Mouse (Mus musculus): ENCODE results near the gene Prr13. TPM values are rescaled to one million over a fixed set of nuclear protein-coding genes. Genes with fewer than 3 reads are reported as not detected.

Prr13 gene
- total and polyA plus RNA-seq, 3 experiments, result 78.6 to 254 (median 86.0) TPM

DNA sequence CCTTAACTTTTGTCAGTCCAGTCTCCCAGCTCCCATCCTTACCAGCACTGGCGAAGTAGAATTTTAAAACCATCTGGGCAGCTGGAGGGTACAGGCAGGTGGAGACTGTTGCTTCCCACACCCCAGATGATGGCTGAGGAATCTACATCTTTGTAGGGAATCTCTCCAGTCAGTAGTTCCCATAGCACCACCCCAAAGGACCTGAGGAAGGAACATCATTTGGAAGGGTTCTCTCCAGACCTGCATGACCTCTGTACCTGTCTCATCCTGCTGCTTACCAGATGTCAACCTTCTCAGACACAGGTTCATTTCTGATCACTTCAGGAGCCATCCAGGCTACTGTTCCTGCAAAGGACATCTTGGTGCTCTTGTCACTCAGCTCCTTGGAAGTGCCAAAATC, 44.6 kb downstream of the Prr13 start, which contains the start of gene Gm10337:
Gene Gm10337 (plus strand): TSS at position 276 of the 400 bp plus-strand sequence.
- no peak for DNase-seq (ENCODE audit: low spot score)
- TF ChIP-seq GATA1 (IDR thresholded peaks at IDR 0.05; ENCODE audit: borderline replicate concordance, low read length) (no peak), TAL1 (conservative IDR thresholded peaks at IDR 0.05; ENCODE audit: low read depth, low read length) (no peak), POLR2AphosphoS5 (IDR thresholded peaks at IDR 0.05; ENCODE audit: insufficient replicate concordance, low read depth, low read length) (no peak)
- Histone ChIP-seq H3K36me3 (replicated peaks) (peaks cover 77% of the 10 kb centered on the region), H3K27me3 (ENCODE audit: insufficient read depth, low read length) (no peaks in the 10 kb centered on the region), H3K4me1 (ENCODE audit: insufficient read depth, low read depth, low read length) (peaks cover 35% of the 10 kb centered on the region), H3K9me3 (replicated peaks) (no peaks in the 10 kb centered on the region), H3K4me3 (ENCODE audit: low read depth, low read length) (no peak within 1 kb of the TSS)
- ATAC-seq (ENCODE audit: extremely low read depth, insufficient number of reproducible peaks, low FRiP score, poor library complexity, severe bottlenecking), result no peak

DNA sequence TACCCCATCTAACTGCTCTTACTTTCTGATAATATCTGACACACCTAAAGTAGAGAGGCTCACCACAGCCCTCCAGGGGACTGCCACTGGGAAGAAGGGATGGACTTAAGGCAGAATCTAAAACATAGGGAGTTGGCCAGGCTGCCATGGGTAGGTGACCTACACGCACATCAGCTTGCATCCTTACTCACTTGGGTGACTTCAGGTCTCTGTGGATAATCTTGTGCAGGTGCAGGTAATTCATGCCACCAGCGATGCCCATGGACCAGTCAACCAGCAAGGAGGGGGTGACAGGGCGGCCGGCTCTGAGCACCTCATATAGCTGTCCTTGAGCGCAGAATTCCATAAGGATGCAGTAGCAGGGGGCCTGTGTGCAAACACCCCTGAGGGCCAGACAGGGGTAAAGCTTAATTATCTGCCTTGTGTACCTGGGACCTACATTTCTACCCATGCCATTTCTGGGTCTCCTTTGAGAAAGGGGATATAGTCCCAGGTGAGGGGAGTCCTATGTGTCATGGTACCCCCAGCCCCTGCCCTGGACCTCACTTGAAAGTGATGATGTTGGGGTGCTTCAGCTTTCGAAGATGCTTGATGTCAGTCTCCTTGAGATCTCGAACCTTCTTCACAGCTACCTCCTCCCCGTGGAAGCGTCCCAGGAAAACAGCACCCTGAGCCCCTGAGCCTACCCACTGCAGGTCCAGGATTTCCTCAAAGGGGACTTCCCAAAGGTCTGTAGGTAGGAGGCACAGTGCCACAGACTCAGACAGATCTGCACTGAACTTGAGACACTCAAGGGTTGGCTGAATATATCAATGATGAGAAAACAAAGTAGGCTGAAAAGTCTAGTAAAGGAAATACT, 45.3 kb downstream of the Prr13 start:
- DNase-seq (ENCODE audit: low spot score) (no peak), ATAC-seq (ENCODE audit: extremely low read depth, insufficient number of reproducible peaks, low FRiP score, poor library complexity, severe bottlenecking) (no peak)
- Histone ChIP-seq H3K27me3 (ENCODE audit: insufficient read depth, low read length) (no peaks in the 10 kb centered on the region), H3K9me3 (replicated peaks) (no peaks in the 10 kb centered on the region), H3K4me3 (ENCODE audit: low read depth, low read length) (no peak overlapping the region), H3K4me1 (ENCODE audit: insufficient read depth, low read depth, low read length) (peaks cover 33% of the 10 kb centered on the region), H3K36me3 (replicated peaks) (peaks cover 72% of the 10 kb centered on the region)
- no peak for TF ChIP-seq TAL1 (conservative IDR thresholded peaks at IDR 0.05; ENCODE audit: low read depth, low read length)
- TF ChIP-seq POLR2AphosphoS5 (IDR thresholded peaks at IDR 0.05; ENCODE audit: insufficient replicate concordance, low read depth, low read length), result no peak
- no peak for TF ChIP-seq CTCF (IDR thresholded peaks at IDR 0.05; ENCODE audit: low read depth, low read length)
- no peak for TF ChIP-seq GATA2 (IDR thresholded peaks at IDR 0.05; ENCODE audit: borderline replicate concordance, low read depth, low read length)
- TF ChIP-seq GATA1 (IDR thresholded peaks at IDR 0.05; ENCODE audit: borderline replicate concordance, low read length), result no peak

DNA sequence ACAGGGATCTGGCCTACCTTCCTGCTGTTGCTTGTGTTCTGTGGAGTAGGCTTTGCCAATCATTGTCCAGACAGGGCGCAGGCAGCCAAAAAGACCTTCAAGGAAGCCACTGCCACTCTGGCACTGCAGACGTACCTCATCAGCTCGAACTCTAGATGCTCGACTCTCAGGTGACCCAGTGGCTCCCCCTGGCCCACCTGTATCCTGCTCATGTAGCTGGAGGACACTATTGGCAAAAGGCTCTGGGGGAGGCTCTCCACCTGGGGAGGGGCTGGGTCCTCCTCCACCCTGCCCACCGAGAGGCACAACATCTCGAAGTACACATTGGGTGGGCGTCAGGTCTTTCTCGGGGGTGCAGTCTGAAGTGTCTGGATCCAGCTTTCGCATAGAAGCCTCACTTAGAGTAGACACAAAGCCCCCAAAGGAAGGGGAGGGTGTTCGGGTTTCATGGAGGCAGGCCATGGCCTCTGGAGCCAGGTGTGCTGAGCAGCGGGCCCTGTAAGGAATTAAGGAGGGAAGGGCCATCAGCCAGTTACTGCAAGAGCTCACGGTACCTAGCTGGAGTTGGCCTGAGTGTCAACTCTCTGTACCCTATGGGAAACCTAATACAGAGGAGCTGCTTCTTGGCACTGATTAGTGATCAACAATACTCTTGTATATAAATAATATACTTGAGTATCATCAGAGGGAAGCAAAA, 46.4 kb downstream of the Prr13 start:
- Histone ChIP-seq H3K9me3 (replicated peaks) (no peaks in the 10 kb centered on the region), H3K27me3 (ENCODE audit: insufficient read depth, low read length) (0 out of 2 replicates have a peak, but pooled peaks cover 2% of the 10 kb centered on the region), H3K4me3 (ENCODE audit: low read depth, low read length) (no peak overlapping the region), H3K36me3 (replicated peaks) (peaks cover 61% of the 10 kb centered on the region), H3K4me1 (ENCODE audit: insufficient read depth, low read depth, low read length) (peaks cover 42% of the 10 kb centered on the region)
- no peak for ATAC-seq (ENCODE audit: extremely low read depth, insufficient number of reproducible peaks, low FRiP score, poor library complexity, severe bottlenecking)
- no peak for DNase-seq (ENCODE audit: low spot score)
- TF ChIP-seq POLR2AphosphoS5 (IDR thresholded peaks at IDR 0.05; ENCODE audit: insufficient replicate concordance, low read depth, low read length) (no peak), TAL1 (conservative IDR thresholded peaks at IDR 0.05; ENCODE audit: low read depth, low read length) (no peak), GATA2 (IDR thresholded peaks at IDR 0.05; ENCODE audit: borderline replicate concordance, low read depth, low read length) (no peak), CTCF (IDR thresholded peaks at IDR 0.05; ENCODE audit: low read depth, low read length) (no peak), GATA1 (IDR thresholded peaks at IDR 0.05; ENCODE audit: borderline replicate concordance, low read length) (no peak)

DNA sequence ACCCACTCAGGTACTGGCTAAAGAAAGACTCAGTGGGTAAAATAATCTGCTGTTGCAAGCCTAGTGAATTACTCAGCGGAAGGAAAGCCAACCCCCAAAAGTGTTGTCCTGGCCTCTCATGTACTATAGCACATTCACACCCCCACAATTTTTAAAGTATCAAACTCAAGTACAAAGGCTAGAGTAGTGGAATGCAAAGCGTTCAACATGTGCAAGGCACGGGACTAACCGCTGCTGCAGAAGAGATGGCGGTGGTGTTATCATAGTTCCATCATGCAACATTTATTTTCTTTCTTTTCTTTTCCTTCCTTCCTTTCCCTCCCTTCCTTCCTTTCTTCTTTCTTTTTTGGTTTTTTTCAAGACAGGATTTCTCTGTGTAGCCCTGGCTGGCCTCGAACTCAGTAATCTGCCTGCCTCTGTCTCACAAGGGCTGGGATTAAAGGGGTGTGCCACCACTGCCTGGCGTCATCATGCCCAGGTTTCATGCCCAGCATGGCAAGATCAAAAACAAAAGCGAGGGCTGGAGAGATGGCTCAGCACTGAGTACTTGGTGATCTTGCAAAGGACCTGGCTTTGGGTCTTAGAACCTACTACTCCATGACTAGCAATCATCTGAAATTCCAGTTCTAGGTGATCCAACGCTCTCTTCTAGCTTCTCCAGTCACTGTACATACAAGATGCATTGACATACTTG, 47.1 kb downstream of the Prr13 start:
- Histone ChIP-seq H3K9me3 (replicated peaks) (no peaks in the 10 kb centered on the region), H3K4me1 (ENCODE audit: insufficient read depth, low read depth, low read length) (peaks cover 43% of the 10 kb centered on the region), H3K27me3 (ENCODE audit: insufficient read depth, low read length) (peaks cover 8% of the 10 kb centered on the region; the same call in 1 of the 2 replicates), H3K4me3 (ENCODE audit: low read depth, low read length) (no peak overlapping the region), H3K36me3 (replicated peaks) (peaks cover 54% of the 10 kb centered on the region)
- TF ChIP-seq TAL1 (conservative IDR thresholded peaks at IDR 0.05; ENCODE audit: low read depth, low read length), result no peak
- no peak for TF ChIP-seq GATA2 (IDR thresholded peaks at IDR 0.05; ENCODE audit: borderline replicate concordance, low read depth, low read length)
- ATAC-seq (ENCODE audit: extremely low read depth, insufficient number of reproducible peaks, low FRiP score, poor library complexity, severe bottlenecking), result no peak
- DNase-seq (ENCODE audit: low spot score), result no peak

DNA sequence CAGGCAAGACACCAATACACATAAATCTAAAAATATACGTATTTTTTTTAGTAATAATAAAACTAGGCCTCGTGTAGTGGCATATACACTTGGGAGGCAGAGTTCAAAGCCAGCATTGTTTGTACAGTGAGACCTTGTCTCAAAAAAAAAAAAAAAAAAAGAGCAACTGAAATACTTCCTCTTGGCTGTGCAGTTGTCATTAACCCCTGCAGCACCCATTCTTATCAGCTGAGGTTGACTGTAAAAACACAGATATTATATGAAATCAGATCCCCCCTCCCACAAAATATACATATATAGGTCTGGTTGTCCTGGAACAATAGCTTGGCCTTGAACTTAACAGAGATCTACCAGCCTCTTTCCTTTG, 47.6 kb downstream of the Prr13 start:
- peaks cover 12% of the 10 kb centered on the region; the same call in 1 of the 2 replicates for H3K27me3 ChIP-seq (ENCODE audit: insufficient read depth, low read length)
- ATAC-seq (ENCODE audit: extremely low read depth, insufficient number of reproducible peaks, low FRiP score, poor library complexity, severe bottlenecking), result no peak
- peaks cover 42% of the 10 kb centered on the region for H3K4me1 ChIP-seq (ENCODE audit: insufficient read depth, low read depth, low read length)
- H3K9me3 ChIP-seq (replicated peaks), result no peaks in the 10 kb centered on the region
- no peak for DNase-seq (ENCODE audit: low spot score)
- H3K36me3 ChIP-seq (replicated peaks), result peaks cover 49% of the 10 kb centered on the region
- no peak for TF ChIP-seq TAL1 (conservative IDR thresholded peaks at IDR 0.05; ENCODE audit: low read depth, low read length)
- TF ChIP-seq POLR2AphosphoS5 (IDR thresholded peaks at IDR 0.05; ENCODE audit: insufficient replicate concordance, low read depth, low read length), result no peak
- no peak overlapping the region for H3K4me3 ChIP-seq (ENCODE audit: low read depth, low read length)

DNA sequence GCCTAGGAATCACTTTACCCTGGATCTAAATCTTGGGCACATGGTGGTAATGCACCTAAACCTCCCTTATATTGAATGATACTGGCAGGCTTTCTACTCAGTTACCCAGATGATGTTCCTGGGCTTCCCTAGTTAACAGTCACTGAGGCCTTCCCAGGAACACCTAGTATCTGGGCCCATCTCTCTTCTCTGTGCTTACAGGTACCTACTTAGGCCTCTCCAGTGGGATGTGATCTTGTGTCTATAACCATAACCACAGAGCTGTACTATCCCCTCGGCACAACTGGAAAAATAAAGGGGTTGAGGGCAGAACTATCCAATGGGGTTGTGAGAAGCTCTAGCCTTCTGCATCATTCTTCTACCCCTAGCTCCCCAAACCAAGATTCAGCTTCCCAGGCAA, 48.0 kb downstream of the Prr13 start:
- Histone ChIP-seq H3K9me3 (replicated peaks) (no peaks in the 10 kb centered on the region), H3K4me1 (ENCODE audit: insufficient read depth, low read depth, low read length) (peaks cover 41% of the 10 kb centered on the region), H3K27me3 (ENCODE audit: insufficient read depth, low read length) (peaks cover 16% of the 10 kb centered on the region), H3K4me3 (ENCODE audit: low read depth, low read length) (no peak overlapping the region), H3K36me3 (replicated peaks) (peaks cover 44% of the 10 kb centered on the region)
- DNase-seq (ENCODE audit: low spot score) (no peak), ATAC-seq (ENCODE audit: extremely low read depth, insufficient number of reproducible peaks, low FRiP score, poor library complexity, severe bottlenecking) (no peak)
- no peak for TF ChIP-seq GATA1 (IDR thresholded peaks at IDR 0.05; ENCODE audit: borderline replicate concordance, low read length)
- no peak for TF ChIP-seq POLR2AphosphoS5 (IDR thresholded peaks at IDR 0.05; ENCODE audit: insufficient replicate concordance, low read depth, low read length)
- no peak for TF ChIP-seq TAL1 (conservative IDR thresholded peaks at IDR 0.05; ENCODE audit: low read depth, low read length)
- TF ChIP-seq CTCF (IDR thresholded peaks at IDR 0.05; ENCODE audit: low read depth, low read length), result no peak
- TF ChIP-seq GATA2 (IDR thresholded peaks at IDR 0.05; ENCODE audit: borderline replicate concordance, low read depth, low read length), result no peak
